Mouse (Mus musculus): ENCODE data around the gene Eif3g.

GRCm38 (mm10) chr9:20866879-20867278, 31.5 kb downstream of the Eif3g start:
- TF ChIP-seq CTCF (IDR thresholded peaks at IDR 0.05; ENCODE audit: control insufficient read depth, insufficient read depth, low read length) = no peak
- TF ChIP-seq POLR2A (IDR thresholded peaks at IDR 0.05; ENCODE audit: borderline replicate concordance, control insufficient read depth, low read depth, low read length) = no peak
